Mouse (Mus musculus) heart, postnatal 0 days (tissue): ENCODE measurements around the gene Zmiz1.

Source experiments
- CTCF ChIP-seq: IDR thresholded peaks from 2 replicates; pipeline ENCODE4 v1.5.1; 2016; ENCODE audit warnings: antibody characterized with exemption, control low read depth, low read depth
- EP300 ChIP-seq: IDR thresholded peaks from 2 replicates; pipeline ENCODE4 v1.6.1; 2016; ENCODE audit warnings: antibody characterized with exemption, low read depth

GRCm38 (mm10) chr14:25627599-25628255, 168.7 kb downstream of the Zmiz1 start:
- TF ChIP-seq CTCF (no peak), EP300 (no peak)
